Mouse (Mus musculus): ENCODE measurements around the gene Epb42.

DNA sequence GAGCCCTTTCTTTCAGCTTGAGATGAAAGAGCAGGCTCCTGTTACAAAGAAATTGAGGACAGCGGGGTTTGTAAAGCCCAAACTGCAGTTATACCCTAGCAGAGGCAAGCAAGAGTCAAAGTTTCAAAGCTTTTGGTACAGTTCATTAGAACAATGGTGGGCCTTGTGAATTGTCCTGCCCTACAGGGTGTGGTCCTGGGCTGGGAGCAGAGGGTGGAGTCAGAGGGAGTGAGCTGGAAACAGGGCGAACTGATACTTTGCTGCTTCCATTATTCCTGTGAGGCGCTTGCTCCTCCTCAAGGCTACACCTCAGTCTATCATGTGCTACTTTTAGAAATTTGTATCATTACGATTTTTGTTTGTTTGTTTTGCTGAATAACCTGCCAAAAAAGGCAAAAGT lies 45.7 kb downstream of the Epb42 start:
- TF ChIP-seq CTCF (IDR thresholded peaks at IDR 0.05) (no peak), EP300 (IDR thresholded peaks at IDR 0.05) (no peak)
